Mouse (Mus musculus): Measurements from ENCODE around the gene Cep152. TPM values are rescaled to one million over a fixed set of nuclear protein-coding genes. Genes with fewer than 3 reads are reported as not detected.

Gene Cep152
- polyA plus RNA-seq, 1 experiment: 2.0 TPM

- TF ChIP-seq POLR2A (IDR thresholded peaks at IDR 0.05; ENCODE audit: extremely low read depth, insufficient read depth, low read length): no peak
- no peak for TF ChIP-seq CTCF (IDR thresholded peaks at IDR 0.05; ENCODE audit: extremely low read depth, insufficient read depth, low read length)
- Histone ChIP-seq H3K4me3 (ENCODE audit: insufficient read depth, low read length) (no peak overlapping the region), H3K27ac (ENCODE audit: insufficient read depth, low read length) (no peak overlapping the region), H3K4me1 (ENCODE audit: control insufficient read depth, insufficient read depth, low read length) (no peaks in the 10 kb centered on the region)
Measured at GRCm38 (mm10) chr2:125630010-125630409, 5.1 kb upstream of the Cep152 start.

- TF ChIP-seq CTCF (IDR thresholded peaks at IDR 0.05; ENCODE audit: extremely low read depth, insufficient read depth, low read length): no peak
- no peak for TF ChIP-seq POLR2A (IDR thresholded peaks at IDR 0.05; ENCODE audit: extremely low read depth, insufficient read depth, low read length)
- H3K4me3 ChIP-seq (ENCODE audit: insufficient read depth, low read length): no peak overlapping the region
- H3K4me1 ChIP-seq (ENCODE audit: control insufficient read depth, insufficient read depth, low read length): no peaks in the 10 kb centered on the region
- no peak overlapping the region for H3K27ac ChIP-seq (ENCODE audit: insufficient read depth, low read length)
Measured at GRCm38 (mm10) chr2:125628487-125628886, 3.6 kb upstream of the Cep152 start.

- H3K27ac ChIP-seq (ENCODE audit: insufficient read depth, low read length): no peak overlapping the region
- no peaks in the 10 kb centered on the region for H3K4me1 ChIP-seq (ENCODE audit: control insufficient read depth, insufficient read depth, low read length)
- TF ChIP-seq CTCF (IDR thresholded peaks at IDR 0.05; ENCODE audit: extremely low read depth, insufficient read depth, low read length) (no peak), POLR2A (IDR thresholded peaks at IDR 0.05; ENCODE audit: extremely low read depth, insufficient read depth, low read length) (no peak)
- H3K4me3 ChIP-seq (ENCODE audit: insufficient read depth, low read length): no peak overlapping the region
Measured at GRCm38 (mm10) chr2:125626536-125626935, 1.6 kb upstream of the Cep152 start.

- H3K4me3 ChIP-seq (ENCODE audit: insufficient read depth, low read length): peak overlapping the region; percentile 47; the same call in 1 of the 2 replicates
- H3K27ac ChIP-seq (ENCODE audit: insufficient read depth, low read length): no peak overlapping the region
- H3K4me1 ChIP-seq (ENCODE audit: control insufficient read depth, insufficient read depth, low read length): no peaks in the 10 kb centered on the region
- TF ChIP-seq POLR2A (IDR thresholded peaks at IDR 0.05; ENCODE audit: extremely low read depth, insufficient read depth, low read length) (no peak), CTCF (IDR thresholded peaks at IDR 0.05; ENCODE audit: extremely low read depth, insufficient read depth, low read length) (no peak)
Measured at GRCm38 (mm10) chr2:125624127-125624685, 707 bp downstream of the Cep152 start.

GRCm38 (mm10) chr2:125623211-125623610 lies 1.7 kb downstream of the Cep152 start:
- TF ChIP-seq CTCF (IDR thresholded peaks at IDR 0.05; ENCODE audit: extremely low read depth, insufficient read depth, low read length) (no peak), POLR2A (IDR thresholded peaks at IDR 0.05; ENCODE audit: extremely low read depth, insufficient read depth, low read length) (no peak)
- H3K4me1 ChIP-seq (ENCODE audit: control insufficient read depth, insufficient read depth, low read length): no peaks in the 10 kb centered on the region
- no peak overlapping the region for H3K4me3 ChIP-seq (ENCODE audit: insufficient read depth, low read length)
- no peak overlapping the region for H3K27ac ChIP-seq (ENCODE audit: insufficient read depth, low read length)

- H3K4me1 ChIP-seq (ENCODE audit: control insufficient read depth, insufficient read depth, low read length): no peaks in the 10 kb centered on the region
- TF ChIP-seq POLR2A (IDR thresholded peaks at IDR 0.05; ENCODE audit: extremely low read depth, insufficient read depth, low read length) (no peak), CTCF (IDR thresholded peaks at IDR 0.05; ENCODE audit: extremely low read depth, insufficient read depth, low read length) (no peak)
- no peak overlapping the region for H3K27ac ChIP-seq (ENCODE audit: insufficient read depth, low read length)
- no peak overlapping the region for H3K4me3 ChIP-seq (ENCODE audit: insufficient read depth, low read length)
Measured at GRCm38 (mm10) chr2:125620213-125620907, 4.6 kb downstream of the Cep152 start.

- Histone ChIP-seq H3K27ac (ENCODE audit: insufficient read depth, low read length) (no peak overlapping the region), H3K4me1 (ENCODE audit: control insufficient read depth, insufficient read depth, low read length) (no peaks in the 10 kb centered on the region), H3K4me3 (ENCODE audit: insufficient read depth, low read length) (no peak overlapping the region)
- TF ChIP-seq CTCF (IDR thresholded peaks at IDR 0.05; ENCODE audit: extremely low read depth, insufficient read depth, low read length) (no peak), POLR2A (IDR thresholded peaks at IDR 0.05; ENCODE audit: extremely low read depth, insufficient read depth, low read length) (no peak)
Measured at GRCm38 (mm10) chr2:125615858-125616424, 9.0 kb downstream of the Cep152 start.

GRCm38 (mm10) chr2:125615440-125615839 lies 9.5 kb downstream of the Cep152 start:
- H3K4me1 ChIP-seq (ENCODE audit: control insufficient read depth, insufficient read depth, low read length): no peaks in the 10 kb centered on the region
- no peak overlapping the region for H3K4me3 ChIP-seq (ENCODE audit: insufficient read depth, low read length)
- TF ChIP-seq CTCF (IDR thresholded peaks at IDR 0.05; ENCODE audit: extremely low read depth, insufficient read depth, low read length) (no peak), POLR2A (IDR thresholded peaks at IDR 0.05; ENCODE audit: extremely low read depth, insufficient read depth, low read length) (no peak)
- no peak overlapping the region for H3K27ac ChIP-seq (ENCODE audit: insufficient read depth, low read length)

GRCm38 (mm10) chr2:125606220-125606845 lies 18.6 kb downstream of the Cep152 start:
- H3K27ac ChIP-seq (ENCODE audit: insufficient read depth, low read length): no peak overlapping the region
- no peak for TF ChIP-seq POLR2A (IDR thresholded peaks at IDR 0.05; ENCODE audit: extremely low read depth, insufficient read depth, low read length)
- H3K4me1 ChIP-seq (ENCODE audit: control insufficient read depth, insufficient read depth, low read length): no peaks in the 10 kb centered on the region
- no peak overlapping the region for H3K4me3 ChIP-seq (ENCODE audit: insufficient read depth, low read length)

Measured in cortical plate, adult 2 months (tissue).